ENCODE assay signal across 13 mouse cellular contexts in genomic region chr10:95034566-95034965, GRCm38 (mm10).
"Had no signal": no experiment of that assay in that cellular context is flagged by ENCODE, and none has a peak within 500 bp of the region (broad histone marks: within the 10 kb centered on the region; RNA-seq: fewer than 3 reads in every experiment).

No protein-coding gene starts in this region.

- H3K9ac ChIP-seq: lung, embryonic 14.5 days; midbrain, embryonic 12.5 days; neural tube, embryonic 13.5 days; neural tube, embryonic 15.5 days had no signal

- H3K4me1 ChIP-seq: midbrain, embryonic 10.5 days had no signal

- ATAC-seq: midbrain, embryonic 16.5 days had no signal

- H3K27me3 ChIP-seq: midbrain, embryonic 12.5 days; neural tube, embryonic 13.5 days; neural tube, embryonic 15.5 days had no signal

- H3K36me3 ChIP-seq: midbrain, embryonic 10.5 days; midbrain, embryonic 12.5 days; neural tube, embryonic 13.5 days; neural tube, embryonic 15.5 days had no signal

- H3K9me3 ChIP-seq: midbrain, embryonic 10.5 days; midbrain, embryonic 12.5 days; neural tube, embryonic 13.5 days; neural tube, embryonic 15.5 days had no signal

- DNase-seq: lung, postnatal 4 days; retina, postnatal 1 day; spleen, adult 18-20 months; thymus, adult 18-20 months; thymus, postnatal 14 days; thymus, postnatal 36 days had no signal

- H3K4me3 ChIP-seq: midbrain, embryonic 10.5 days; midbrain, embryonic 12.5 days; myocyte; neural tube, embryonic 13.5 days; neural tube, embryonic 15.5 days had no signal

- H3K4me2 ChIP-seq: lung, embryonic 14.5 days; midbrain, embryonic 12.5 days; neural tube, embryonic 13.5 days; neural tube, embryonic 15.5 days had no signal

- H3K27ac ChIP-seq: midbrain, embryonic 10.5 days; midbrain, embryonic 12.5 days; neural tube, embryonic 13.5 days; neural tube, embryonic 15.5 days had no signal
